Mouse (Mus musculus) spleen, postnatal 10 days (tissue): ENCODE data around the gene Galnt10.

ENCODE experiments used
- DNase-seq, 2 experiments: peaks; one replicate each; pipeline ENCODE4 v3.0.0; 2021 to 2022; ENCODE audit warnings: low spot score in 2 of 2

The Galnt10 gene

DNA sequence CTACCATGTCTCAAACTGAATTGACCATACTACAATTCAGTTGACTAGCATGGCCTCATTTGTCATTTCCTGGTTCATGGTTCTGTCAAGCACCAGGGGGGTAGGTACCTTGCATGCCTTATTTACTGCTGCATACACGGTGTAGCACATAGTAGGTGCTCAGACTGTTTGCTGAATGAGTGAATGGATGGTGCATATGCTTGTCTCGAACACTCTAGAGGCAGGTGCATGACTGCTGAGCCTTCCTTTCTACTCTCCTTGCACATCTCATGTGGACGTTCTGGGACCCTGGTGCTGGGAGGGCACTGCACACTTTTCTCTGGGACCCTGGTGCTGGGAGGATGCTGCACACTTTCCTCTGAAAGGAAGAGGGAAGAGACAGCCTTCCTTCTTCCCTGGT lies 13.0 kb downstream of the Galnt10 start:
- peak in 1 of 2 experiments; percentile 4 for DNase-seq

DNA sequence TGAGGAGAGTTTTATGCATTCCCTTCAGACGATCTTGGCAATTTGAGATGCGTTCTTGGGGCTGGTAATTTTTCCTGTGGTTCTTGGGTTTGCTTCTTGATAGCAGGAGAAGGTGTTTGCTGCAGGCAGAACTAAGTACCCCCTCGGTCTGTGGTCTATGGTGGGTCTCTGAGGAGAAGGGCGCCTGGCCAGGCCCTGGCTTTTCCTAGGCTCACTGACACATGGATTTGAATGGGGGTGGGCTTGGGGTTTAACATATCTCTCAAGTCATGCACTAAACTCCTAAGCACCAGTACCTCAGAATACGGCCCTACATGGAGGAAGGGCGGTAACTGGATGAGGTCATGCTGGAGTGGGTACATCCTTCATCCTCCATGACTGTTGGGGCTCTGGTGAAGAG lies 13.5 kb downstream of the Galnt10 start:
- peak; percentile 2 to 9 for DNase-seq

DNA sequence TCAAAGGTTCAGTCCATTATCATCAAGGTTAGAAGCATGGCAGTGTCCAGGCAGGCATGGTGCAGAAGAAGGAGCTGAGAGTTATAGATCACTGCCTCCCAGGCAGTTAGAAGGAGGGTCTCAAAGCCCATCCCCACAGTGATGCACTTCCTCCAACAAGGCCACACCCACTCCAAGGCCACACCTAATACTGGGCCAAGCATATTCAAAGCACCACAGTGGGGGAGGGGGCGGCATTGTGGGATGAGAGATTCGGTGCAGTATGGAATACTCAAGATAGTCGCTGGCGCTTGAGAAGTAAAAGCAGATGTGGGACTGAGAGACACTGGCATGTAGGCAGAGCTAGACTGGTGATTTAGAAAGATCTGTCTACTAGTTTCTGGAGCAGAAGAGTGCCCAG lies 14.9 kb downstream of the Galnt10 start:
- DNase-seq: peak; percentile 9 to 20

DNA sequence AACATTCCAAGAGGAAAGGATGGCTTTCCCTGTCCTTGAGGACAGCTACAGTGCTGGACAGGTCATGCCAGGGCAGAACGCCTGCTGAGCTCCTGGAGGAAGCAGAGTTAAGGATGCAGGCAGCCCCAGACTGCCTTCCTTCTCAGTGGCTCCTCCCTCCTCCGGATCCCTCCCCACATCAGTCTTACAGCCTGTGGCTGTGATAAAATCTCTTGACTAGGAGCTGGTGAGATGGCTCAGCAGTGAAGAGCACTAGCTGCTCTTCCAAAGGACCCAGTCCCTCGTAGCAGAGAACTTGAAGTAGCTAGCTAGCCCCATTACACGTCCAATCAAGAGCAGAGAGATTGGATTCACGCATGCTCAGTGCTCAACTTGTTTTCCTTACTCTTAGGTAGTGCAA lies 15.6 kb downstream of the Galnt10 start:
- peak; percentile 28 to 32 for DNase-seq

DNA sequence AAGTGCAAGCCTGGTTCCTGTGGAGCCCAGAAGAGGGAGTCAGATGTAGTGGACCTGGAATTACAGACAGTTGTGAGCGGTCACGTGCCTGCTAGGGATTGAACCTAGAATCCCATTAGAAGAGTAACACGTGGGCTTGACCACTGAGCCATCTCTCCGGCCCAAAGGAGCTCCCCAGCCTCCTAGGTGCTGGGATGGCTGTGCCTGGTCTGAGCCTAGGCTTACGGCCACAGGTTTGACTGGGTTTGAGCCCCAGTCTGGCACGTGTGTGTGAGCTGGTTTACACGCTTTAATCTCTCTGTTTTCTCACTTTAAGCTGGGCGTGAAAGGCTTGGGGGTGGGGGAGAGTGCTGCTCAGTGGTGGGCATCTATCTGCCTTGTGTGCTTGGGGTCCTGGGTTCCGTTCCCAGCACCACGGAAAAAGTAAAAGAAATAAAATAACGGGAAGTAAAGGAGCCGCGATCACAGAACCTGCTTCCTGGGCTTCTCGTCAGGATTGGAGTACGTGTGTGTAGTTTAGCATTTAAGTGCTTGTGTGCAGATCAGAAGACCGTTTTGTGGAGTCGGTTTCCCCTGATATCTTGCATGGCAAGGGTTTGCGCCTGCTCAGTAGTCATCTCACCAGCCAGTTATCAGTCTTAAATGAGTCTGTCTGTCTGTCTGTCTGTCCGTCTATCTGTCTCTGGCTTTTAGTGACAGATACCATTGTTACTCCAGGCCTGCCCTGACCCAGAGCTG lies 16.4 kb downstream of the Galnt10 start:
- DNase-seq: peak; percentile 10 to 11

DNA sequence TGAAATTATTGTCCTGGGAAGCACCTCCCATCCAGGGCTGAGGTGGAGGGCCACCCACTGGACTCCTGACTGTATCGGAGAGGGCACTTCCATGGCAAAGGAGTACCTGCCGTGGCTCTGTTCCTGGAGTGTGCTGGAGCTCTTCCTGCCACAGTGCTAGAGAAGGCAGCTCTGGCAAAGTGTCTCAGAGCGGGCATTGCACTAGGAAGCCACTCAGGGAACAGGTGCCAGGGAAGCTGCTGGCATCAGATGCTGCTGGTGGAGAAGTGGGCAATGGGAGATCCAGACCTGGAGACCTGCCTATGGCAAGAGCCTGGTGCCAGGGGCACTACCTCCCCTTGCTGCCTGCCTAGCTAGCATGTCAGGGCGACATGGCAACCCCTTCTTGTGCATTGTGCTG lies 17.0 kb downstream of the Galnt10 start:
- peak in 1 of 2 experiments; percentile 12 for DNase-seq

DNA sequence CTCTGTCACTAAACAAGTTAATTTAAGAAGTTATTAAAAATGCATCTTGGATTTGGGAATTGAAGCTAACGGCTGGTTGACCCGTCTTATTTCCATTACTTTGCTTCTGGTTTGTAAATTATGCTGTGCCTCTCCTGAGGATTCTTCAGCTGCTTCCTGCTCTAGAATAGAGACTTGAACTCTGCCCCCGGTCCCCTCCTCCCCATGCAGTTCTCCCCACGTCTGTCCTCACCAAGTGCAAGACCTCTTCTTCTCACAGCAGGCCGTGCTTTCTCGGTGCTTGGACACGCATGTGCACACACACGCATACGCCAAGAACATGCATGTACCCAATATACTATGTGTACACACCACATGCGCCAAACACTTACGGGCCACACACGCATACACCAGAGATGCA lies 18.0 kb downstream of the Galnt10 start:
- no peak for DNase-seq

DNA sequence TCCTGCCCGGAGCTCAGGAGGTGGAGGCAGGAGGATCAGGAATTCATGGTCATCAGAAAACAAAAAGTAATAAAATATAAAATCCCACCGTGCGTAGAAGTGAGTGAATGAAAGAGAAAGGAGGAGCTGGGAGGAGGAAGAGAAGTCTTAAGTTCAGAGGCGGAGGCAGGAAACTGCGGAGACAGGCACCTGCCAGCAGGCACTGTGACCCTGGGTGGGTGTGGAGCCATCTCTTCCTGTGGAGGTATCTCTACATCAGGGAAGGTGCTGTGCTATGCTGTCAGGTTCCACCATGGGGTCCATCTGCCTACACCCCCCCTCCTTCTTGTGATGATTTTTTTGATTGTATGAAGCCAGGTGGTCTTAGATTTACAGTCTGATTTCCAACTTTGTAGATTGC lies 19.5 kb downstream of the Galnt10 start:
- DNase-seq: no peak

DNA sequence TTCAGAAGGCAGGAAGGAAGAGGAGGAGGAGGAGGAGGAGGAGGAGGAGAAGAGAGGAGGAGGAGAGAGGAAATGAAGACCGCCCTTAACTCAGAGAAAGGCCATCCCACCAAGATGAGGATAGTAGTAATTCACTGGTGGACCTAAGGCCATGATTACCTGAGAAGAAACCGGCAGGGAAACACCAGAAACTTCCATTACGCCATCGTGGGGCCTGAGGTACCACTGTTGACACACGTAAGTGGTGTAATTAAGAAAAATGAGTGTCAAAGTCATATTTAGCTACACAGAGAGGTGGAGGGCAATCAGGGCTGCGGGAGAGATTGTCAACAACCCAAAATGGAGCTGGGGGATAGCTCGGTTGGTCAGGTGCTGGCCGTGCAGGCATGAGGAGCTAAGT lies 23.0 kb downstream of the Galnt10 start:
- DNase-seq: no peak

DNA sequence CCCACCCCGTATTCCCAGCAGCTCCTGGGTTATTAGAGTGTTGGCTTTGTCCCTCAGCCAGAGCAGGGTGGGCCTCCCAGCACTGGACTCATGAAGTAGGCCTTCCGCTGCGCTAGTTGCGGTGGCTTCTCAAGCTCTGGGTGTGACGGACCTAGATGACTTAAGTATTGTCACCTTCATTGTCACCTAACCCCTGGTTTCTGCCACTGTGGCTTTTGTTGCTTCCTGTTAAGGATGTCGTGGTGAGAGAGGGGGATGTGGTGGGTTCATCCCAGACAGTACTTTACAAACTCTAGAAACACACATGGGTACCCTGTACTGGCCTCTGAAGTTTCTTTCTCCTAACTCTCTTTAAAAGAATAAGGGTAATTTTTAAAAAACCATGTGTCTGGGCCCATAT lies 24.3 kb downstream of the Galnt10 start:
- DNase-seq: no peak

DNA sequence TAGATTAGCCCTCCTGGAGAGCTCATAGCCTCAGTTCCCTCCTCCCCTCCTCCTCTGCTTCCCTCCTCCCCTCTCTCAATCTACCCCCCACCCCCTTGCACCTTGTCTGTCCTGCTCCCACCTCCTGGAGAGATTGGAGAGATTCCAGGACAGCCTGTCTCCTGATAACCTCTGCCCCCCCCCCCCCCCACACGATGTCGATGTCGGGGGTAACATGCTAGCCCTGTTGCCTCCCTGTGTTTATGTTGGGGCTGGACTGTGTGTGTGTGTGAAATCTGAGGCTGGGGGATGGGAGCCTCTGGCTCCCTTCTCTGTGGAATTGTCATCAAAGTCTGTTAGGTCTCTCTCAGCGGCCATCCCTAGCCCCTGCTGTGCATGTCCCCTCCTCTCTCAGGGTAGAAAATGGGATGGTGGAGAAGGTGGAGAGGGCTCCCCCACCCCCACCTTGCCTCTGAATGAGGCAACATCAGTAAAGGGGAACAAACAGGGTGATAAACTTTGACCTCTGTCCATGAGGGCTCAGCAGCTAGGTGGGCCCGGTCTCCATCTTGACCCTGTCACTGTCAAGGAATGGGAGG lies 26.0 kb downstream of the Galnt10 start:
- DNase-seq: no peak

DNA sequence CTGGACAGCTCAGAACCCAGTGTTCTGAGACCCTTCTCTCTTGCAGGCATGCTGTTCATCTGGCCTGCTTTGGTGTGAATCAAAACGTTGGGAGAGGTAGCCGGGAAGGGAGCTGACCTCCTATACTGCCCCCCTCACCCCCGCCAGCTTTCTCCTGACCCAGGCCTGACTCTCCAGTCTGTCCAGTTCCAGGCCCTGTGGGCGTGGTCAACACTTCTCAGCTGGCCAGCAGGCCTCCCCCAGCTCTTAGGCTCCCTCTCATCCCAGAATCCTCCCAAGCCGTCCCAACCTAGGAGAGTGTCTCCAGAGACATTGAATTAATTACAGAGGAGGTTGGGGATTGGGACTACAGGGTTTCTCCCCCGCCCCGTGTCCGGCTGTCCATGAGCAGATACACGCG lies 26.6 kb downstream of the Galnt10 start:
- no peak for DNase-seq

DNA sequence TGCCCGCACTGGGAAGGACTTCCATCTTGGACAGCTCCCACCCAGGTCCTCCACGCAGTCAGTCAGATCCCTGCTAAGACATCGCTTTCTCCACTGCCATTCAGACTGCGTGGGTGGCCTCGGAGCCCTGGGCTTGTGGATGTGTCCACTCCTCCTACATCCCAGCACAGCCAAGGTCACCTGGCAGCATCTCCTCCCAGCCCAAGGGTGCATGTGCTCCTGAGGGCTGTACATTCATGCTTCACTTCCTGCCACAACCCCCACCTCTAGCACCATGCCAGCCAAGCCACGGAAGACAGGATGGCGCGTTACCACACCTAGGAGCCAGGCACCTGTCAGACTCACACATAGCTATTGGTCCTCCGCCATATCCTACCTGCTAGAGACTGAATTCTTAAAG lies 27.8 kb downstream of the Galnt10 start:
- DNase-seq: no peak

DNA sequence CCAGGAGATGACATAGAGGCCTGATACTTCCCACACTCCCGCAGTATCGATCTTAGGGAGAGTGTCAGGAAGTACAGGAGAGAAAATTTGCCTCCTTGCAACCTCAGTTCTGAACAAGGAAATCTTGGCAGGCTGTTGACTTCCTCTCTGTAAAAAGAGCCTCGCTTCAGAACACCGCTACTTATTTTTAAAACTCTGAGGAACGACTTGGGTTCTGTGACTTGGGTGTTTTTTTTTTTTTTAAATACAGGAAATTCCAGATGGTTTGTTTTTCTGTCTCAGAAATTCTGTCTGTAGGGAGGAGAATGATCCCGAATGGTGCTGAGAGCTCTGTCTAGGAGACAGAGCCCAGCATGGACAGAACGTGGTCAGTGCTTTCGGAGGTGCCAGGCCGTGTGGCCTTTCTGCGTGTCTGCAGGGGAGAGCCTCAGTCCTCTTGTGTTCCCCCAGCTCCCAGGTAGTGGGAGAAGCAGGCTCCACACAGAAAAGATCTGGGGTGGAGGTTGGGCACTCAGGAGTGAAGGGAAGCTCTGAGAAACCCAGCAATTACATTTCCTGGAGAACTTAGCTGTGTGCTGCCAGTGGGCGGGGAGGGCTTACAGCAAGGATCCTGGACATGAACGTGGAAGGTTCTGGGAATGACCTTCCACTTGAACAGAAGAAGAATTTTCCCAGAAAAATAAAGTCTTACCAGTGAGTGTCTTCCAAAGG lies 28.9 kb downstream of the Galnt10 start:
- no peak for DNase-seq

DNA sequence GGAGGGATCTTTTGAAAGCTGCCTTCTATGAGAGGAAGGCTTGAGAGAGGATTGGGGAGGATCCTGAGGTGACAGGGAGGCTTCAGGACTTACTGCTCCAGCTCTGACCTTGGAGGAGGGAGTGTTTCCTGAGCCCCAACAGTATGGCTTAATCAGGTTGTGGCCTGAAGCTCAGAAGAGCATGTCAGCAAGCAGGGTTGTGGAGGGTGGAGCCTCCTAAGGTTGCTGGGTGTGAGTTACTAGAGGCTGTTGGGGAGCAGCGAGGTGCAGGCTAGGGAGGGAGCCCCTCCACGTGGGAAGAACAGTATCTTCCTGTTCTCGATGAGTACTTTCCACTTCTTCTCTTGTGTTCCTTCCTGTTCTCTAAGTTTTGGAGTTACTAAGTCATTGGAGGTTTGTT lies 32.0 kb downstream of the Galnt10 start:
- DNase-seq: no peak

DNA sequence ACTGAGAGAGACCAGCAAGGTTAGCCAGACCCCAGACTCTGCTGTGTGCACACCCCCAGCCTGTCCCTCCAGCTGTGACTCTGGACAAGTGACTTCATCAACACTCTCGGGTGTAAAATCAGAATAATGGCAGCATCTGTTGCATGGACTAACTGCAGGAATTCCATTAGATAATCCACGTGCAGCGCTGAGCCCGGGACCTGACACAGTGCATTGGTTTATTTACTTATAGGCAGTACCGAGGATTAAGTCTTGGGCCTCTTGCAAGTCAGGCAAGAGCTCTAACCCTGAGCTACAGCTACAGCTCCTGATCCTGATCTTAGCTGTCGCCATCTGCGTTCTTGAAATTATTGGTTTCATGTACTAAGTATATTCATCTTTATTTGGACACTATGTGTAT lies 37.3 kb downstream of the Galnt10 start:
- no peak for DNase-seq

DNA sequence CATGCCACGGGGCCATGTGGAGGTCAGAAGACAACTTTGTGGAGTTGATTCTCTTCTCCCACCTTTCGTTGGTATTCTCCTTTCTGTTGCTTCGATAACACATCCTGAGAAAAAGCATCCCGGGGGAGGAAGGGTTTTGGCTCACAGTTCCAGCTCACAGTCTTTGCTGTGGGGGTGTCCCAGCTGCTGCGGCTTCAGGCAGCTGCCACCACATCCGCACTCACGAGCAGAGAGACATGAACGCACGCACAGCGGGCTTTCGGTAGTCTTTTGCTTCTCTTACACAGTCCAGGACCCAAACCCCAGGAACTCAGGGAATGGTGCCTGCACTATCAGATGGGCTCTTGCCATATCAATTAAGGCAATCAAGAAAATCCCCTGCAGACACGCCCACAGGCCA lies 37.9 kb downstream of the Galnt10 start:
- DNase-seq: no peak

DNA sequence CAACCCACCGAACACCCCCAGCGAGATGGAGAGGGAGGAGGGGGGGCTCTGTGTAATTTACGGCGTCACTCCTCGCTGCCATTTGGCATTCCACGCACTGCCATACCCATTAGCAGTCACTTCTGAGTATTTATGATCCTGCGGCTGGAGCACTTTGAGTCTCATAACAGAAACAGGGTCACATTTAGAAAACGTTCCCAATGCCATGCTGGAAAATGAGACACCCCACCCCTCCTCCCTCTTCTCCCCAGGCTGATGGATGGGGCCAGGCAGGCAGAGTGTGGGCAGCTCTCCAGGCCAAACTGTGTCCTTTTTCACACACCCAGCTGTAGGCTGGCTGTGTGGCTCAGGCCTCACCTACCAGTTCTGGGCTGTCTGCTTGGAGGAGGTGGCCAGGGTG lies 38.7 kb downstream of the Galnt10 start:
- no peak for DNase-seq

DNA sequence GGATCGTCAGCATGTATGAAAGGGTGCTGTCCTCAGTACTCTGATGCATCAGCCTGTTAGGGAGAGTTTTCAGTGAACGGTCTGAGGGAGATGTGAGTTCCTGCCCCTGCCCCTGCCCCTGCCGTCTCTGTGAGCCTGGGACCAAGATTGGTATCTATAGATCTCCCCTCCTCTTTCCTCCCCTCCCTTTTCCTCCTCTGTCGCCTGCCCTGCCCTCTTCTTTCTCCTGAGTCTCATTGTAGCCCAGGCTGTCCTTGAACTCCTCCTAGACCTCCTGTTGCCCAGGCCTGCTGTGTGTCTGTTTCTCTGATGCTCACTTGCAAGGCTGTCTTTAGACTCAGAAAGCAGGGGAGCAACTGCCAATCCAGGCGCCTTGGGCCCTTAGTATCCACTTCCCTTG lies 39.6 kb downstream of the Galnt10 start:
- no peak for DNase-seq

DNA sequence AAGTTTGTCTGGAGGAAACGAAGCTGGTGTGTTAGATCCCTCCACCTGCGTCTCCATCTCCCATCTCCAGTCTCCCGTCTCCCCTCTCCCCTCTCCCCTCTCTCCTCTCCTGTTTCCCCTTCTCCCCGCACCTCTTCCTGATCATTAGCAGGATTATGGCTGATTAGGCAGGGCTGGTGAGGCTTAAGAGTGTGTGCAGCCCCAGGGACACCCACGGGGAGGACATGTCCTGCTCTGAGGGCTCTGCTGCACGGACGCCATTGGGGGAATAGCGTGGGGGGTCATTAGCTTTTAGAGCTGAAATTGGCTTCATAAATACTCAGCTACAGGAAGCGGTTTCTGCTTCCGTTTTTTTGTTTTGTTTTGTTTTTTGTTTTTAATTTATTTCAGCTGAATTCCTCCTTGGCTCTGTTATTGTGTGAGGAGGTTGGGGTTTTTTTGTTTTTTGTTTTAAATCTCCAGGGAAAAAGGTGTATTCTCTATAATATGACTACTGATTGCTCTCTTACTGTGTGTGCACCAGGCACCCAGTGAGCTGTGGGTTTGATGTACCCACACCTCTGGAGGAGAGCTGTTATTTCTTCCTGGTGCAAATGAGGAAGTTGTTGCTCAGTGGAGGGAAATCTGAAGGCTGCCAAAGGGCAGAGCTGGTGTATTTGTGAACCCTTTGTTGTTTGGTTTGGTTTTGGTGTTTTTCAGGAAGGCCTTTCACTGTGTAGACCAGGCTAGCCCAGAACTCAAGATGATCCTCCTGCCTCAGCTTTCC lies 40.6 kb downstream of the Galnt10 start:
- peak in 1 of 2 experiments; percentile 50 for DNase-seq

DNA sequence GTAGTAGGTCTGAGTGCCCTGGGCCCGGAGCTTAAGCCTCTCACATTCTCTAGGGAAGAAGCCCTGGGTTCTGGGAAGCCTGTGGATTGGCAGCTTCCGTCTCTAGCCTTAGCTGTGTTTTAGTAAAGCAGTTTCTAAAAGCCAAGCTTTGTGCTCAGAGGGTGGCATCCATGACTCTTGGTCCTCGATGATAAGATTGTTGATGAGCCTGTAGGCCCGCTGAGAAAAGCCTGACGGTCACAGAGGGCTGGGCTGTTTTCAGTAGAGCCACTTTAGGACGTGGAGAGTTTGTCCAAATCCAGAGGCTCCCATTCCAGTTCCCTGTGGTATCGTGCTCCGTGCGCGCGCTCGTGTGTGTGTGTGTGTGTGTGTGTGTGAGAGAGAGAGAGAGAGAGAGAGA lies 41.6 kb downstream of the Galnt10 start:
- DNase-seq: no peak

DNA sequence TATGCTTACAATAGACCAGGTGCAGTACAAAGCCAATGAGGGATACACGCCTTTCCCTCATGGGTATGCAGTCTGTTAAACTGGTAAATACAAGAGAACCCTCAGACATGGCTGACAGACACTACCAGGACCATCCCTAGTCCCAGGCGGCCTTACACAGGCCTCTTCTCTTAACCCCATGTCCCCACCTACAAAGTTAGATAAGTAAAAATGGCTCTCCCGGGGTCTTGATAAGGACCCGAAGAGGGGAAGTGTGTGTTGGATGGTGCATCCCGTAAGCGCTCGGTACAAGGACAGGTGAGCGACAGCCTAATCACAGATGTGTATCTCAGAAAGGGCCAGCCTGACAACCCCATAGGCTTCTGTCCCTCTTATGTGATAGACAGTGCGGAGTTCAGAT lies 42.0 kb downstream of the Galnt10 start:
- DNase-seq: no peak
